Mouse (Mus musculus) heart, adult 8-10 months (tissue): Measurements from ENCODE around the gene Gm128. TPM values are rescaled to one million over a fixed set of nuclear protein-coding genes. Genes with fewer than 3 reads are reported as not detected.

Source experiments
- DNase-seq: peaks from one replicate; pipeline ENCODE4 v3.0.0; 2022; ENCODE audit warnings: low spot score
- total RNA-seq, 4 experiments: library from RNA; stranded (reverse); gene quantifications; 2 replicates each; pipeline ENCODE4 v1.2.4; 2022

The Gm128 gene
- total RNA-seq, 4 experiments from 2014 or later = not detected

DNA sequence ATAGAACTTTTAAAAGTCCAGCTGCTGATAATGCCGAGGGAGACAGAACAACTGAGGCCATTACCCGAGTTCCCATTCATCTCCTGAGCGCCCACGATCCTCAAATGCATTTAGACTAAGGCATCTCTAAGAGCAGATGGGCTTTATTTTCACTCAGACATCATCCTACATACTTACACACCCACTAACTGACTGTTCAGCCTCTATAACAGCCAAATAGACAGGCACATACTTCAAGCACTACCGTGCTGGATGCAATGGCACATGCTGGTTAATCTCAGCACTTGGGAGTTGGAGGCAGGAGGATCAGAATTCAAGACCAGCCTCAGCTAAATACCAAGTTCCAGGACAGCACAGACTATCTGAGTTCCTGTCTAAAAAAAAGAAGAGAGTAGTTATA lies 28.4 kb upstream of the Gm128 start:
- no peak for DNase-seq

DNA sequence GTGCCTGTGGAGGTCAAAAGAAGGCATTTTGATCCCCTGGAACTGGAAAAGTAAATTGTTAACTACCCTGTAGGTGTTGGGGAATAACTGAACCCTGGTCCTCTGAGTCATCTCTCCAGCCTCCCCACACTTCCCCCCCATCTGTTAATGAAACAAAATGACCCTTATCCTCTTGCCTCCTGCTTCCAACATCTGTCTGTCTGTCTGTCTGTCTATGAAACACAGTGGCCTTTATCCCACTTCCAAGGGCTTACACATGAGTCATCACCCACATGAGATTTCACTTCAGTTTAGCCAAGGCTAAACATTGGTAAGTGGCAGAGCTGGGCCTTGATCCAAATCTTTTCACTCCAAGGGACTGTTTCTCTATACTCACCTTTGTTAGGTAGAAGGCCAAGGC lies 26.5 kb upstream of the Gm128 start:
- DNase-seq = no peak

DNA sequence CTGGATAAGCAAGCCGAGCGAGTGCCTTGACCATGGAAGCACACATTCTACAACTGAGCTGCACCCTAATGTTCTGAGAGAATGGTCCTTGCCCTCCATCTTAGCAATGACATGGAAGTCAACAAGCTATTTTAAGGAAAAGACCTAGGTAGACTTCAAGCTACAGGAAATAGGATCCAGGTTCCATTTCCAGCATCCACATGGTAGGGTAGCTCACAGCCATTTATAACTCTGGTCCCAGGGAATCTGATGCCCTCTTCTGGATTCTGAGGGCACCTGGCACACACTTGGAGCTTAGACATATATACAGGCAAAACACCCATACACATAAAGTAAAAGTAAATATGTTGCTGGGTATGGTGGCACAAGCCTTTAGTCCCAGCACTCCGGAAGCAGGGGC lies 24.7 kb upstream of the Gm128 start:
- no peak for DNase-seq

DNA sequence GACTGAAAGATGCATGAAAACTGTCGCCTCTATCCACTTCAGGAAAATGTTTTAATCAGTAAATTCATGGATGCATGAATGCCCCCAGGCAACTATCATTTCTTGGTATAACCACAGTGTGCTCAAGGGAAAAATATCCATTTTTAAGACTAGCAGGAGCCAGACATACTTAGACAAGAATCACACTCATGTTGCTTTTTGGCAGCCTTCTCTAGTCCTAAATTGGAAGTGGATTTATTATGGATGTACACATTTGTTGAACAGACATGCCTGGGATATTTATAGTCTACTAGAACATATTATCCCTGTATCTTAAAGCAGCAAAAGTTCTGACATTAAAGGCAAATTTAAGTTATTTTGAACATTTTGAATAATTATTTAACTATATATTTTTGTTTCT lies 23.3 kb upstream of the Gm128 start:
- no peak for DNase-seq

DNA sequence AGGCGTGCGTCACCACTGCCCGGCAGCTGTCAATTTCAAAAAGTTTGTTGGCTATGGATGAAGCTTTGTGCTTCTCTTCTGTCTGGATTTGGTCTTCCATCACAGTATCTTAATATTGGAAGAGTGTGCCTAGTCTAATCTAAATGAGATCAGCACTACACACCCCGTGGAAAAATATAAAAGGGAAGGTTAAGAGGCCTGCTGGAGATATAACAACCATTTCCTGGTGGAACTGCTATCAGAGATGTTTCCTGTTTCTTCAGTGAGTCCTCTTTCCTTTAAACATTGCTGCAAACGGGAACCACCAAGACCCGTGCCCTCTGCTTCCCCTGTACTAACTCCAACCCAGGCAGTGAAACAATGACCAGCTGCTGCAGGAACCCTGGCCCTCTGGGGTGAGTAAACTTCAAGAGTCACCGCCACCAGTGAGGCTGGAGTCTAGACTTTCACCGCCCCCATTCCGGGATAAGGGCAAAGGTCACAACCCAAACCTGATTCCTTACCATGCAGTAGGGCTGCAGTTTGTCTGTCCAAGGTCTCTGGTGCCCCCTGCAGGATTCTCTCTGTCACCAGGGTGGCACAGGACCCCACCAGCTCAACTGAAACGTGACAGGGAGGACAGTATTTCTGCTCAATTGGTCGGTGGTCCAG lies 21.8 kb upstream of the Gm128 start:
- peak; percentile 69 for DNase-seq

DNA sequence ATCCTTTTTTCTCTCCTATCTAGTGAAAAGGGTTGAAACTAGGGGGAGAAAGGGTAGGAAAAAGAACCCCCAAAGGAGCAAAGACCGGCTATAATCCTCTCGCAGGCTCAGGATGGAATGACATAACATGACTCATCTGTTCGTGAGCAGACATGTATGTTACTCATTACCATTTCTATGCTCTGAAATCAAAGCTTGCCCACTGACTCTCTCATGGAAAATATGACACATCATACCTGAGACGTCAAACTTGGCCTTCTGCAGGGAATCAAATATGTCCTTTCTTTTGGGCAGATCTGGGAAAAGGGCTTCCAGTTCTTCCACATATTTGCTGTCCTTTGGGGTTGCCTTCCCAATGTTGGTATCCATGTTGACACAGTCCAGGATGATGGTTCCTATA lies 20.6 kb upstream of the Gm128 start:
- no peak for DNase-seq

DNA sequence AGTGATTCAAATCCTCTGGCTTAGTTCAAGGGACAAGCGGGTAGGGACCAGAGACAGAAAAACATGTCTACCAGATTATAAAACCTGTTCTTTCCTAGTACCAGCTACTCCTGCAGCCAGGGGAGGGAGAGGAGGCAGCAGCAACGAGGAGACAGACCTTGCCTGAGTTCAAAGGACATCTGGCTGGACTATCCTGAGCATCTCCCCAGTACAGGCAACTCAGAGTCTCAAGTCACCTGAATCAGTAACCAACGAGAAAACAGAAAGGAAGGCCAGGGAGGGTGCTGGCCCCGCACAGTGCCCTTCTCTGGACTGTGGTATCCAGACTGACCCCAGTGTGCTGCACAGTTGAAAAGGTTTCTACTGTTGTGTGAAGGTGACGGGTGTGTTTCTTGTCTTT lies 15.5 kb upstream of the Gm128 start:
- DNase-seq = no peak

DNA sequence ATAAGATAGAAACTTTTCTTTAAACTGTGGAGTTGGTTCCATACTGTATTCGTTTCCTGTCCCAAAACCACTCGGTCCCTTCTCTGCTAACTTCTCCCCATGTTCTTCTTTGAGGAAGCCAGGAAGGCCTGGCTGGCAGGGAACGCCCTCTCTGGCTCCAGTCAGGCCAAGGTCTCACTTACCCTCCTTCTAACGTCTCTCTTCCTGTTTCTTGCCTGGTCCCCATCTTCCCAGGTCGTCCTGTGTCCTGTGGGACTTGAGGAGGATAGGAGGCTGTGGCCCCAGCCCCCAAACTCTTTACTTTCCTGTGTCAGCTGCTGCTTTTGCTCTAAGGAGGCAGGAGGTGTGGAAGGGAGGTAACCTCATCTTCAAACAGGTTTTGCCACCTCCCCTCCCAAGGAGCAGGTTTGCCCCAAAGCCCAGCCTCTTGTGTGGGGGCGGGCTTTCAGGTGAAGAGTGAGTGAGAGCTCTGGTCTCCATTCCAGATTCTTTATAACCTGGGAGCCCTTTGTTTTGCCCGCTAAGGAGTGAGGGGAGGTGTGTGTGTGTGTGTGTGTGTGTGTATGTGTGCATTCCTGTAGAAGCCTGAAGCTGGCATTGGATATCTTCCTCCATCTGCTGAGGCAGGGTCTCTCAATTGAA lies 9.5 kb upstream of the Gm128 start, which contains the start of gene Bnipl:
TSS of gene Bnipl (minus strand) at position 411 of the 642 bp plus-strand sequence.
- DNase-seq = no peak

DNA sequence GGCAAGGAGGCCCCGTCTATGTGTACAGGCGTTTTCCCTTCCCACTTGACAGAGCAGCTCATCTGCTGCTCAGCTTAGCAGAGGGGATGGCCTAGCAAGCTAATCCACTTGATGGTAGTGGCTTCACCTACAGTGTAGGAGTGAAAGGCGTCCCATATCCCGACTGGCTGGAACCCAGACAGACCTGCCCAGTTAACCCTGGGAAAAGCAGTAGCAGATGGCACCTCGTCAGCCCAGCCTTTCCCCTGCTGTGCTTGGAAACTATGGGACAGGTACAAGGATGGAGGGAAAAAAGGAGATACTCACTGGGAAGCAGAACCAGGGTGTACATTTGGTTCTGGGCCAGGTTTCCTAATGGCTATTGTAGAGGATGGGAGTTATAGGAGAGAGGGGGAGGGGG lies 9.0 kb upstream of the Gm128 start:
- no peak for DNase-seq

DNA sequence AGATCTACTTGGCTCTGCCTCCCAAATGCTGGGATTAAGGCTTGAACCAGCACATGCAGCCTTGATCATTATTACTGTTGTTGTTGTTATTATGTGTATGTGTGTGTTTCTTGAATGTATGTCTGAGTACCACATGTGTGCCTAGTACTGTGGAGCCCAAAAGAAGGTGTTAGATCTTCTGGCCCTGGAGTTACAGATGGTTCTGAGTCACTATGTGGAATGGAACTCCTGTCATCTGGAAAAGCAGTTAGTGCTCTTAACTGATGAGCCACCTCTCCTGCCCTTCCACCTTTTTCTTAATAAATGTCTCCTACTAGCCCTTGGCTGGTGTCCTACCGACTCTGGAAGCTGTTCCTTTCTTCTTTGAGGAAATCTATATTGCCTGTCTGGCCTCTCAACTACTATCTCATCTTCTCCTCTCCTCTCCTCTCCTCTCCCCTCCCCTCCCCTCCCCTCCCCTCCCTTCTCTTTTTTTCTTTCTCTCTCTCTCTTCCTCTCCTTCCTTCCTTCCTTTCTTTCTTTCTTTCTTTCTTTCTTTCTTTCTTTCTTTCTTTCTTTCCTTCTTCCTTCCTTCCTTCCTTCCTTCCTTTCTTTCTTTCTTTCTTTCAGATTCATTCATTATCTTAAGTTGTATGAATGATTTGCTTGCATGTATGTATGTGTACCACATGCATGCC lies 6.4 kb upstream of the Gm128 start:
- DNase-seq = no peak

DNA sequence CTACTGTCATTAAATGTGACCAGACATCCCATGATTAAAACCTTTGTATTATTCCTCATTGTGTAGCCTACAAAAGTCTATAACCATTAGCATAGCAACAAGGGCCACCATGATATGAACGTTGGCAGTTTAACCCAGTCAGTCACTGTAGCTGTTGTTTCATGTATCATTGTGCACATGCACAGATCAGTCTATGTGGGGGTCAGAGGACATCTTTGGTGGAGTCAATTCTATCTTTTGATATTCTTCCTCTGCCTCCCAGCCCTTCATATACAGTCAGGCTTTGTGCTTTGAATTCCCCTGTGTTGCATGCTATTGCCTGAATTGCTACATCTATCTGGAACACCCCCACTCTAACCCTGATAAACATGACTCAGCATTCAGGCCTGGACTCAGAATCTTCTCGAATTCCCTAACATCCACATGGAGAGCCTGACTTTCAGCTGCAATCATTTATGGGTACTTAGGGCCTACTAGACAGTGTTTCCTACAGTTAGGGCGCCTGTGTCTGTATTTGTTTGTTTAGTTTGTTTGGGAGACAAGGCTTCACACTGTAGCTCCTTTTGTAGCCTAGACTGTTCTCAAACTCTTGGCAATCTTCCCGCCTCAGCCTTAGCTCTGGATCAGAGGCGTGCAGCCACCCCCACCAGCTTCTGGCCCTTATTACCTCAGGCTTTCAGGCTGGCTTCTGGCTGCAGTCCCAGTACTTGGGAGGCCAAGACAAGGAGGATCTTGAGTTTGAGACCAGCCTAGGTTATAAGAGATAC lies 5.2 kb upstream of the Gm128 start:
- DNase-seq = no peak

DNA sequence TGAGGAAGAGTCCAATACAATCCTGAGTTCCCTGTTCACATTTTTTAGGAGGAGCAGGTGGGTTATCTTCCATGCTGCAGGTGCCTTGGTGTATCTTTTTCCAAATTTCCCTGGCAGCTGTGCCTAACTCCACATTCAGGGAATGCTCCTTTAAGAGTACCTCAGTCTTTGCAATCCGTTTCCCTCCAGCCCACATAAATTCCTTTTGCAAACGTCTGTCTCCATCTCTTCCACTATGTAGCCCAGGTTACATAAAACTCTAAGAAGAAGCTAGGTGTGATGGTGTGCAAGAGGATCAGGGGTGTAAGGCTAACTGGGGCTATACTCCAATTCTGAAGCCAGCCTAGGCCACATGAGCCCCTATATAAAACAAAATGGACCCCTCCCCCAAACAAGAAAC lies 1.7 kb upstream of the Gm128 start:
- no peak for DNase-seq

DNA sequence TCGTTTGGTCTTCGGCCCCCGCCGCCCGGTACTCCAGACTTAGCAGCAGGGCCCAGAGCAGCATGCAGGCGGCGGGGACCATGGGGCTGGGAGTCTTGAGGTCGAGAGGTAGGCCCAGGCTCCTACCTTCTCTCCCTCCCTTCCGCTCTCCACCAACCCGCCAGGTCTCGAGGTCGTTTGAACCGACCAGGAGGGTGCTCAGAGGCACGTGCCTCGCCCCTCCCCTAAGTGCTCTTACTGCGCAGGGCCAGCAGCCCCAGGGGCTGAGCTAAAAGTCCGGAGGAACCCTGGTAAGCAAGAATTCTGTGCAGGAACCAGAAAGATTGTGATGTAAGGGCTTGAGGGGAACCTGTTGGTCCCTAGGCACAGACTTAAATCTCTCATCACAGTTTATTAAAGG lies 498 bp downstream of the Gm128 start:
- no peak for DNase-seq

DNA sequence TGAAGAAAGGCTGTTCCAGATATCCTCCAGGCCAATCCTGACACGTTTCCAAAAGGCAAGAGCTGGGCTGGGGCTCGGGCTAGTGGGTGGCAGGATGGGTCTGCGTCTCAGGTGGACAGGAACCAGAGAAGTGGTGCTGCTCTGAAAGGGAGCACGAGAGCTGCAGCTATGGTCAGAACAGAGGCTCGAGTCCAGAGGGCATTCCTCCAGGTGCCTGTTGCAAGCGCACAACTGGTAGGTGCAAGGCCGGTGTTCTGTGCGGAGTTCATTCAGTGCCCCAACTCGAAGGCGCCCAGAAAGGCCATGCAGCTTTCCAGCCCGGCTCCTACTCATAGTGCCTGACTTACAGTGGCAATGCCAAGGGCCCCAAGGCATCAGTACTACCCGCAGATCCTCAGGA lies 1.4 kb downstream of the Gm128 start:
- no peak for DNase-seq

DNA sequence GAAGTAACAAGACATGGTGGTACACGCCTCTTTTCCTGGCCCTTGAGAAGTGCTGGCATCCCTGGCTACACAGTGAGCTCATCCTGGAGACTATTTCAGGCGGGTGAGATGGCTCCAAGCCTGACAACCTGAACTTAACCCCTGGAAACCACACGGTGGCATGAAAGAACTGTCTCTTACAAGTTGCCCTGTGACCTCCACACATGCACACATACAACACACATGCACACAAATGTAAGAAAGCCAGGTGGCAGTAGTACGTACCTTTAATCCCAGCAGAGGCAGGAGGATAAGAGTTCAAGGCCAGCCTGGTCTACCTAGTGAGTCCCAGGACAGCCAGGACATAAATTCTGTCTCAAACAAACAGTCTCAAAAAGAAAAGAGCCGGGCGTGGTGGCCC lies 2.4 kb downstream of the Gm128 start:
- no peak for DNase-seq

DNA sequence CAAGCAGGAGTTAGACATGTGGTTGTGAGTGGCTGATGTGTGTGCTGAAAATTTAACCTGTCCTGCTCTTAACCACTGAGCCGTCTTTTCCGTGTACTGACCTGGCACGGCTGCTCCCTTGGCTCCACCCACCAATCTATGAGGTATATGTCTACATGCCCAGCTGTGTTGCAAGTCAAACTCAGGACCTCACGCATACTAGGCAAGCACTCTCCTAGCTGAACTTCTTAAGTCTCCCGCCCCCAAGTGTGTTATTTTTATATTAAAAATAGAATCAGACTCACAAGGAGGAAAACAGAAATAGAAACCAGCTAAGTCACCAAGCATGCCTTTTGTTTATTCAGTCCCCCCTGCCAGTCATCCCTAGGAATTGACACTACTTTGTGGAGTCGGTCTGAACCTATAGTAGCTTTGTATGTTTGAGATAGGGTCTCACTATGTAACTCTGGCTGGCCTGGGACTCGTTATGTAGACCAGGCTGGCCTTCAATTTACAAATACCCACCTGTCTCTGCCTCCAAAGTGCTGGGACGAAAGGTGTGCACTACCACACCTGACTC lies 3.8 kb downstream of the Gm128 start:
- DNase-seq = no peak

DNA sequence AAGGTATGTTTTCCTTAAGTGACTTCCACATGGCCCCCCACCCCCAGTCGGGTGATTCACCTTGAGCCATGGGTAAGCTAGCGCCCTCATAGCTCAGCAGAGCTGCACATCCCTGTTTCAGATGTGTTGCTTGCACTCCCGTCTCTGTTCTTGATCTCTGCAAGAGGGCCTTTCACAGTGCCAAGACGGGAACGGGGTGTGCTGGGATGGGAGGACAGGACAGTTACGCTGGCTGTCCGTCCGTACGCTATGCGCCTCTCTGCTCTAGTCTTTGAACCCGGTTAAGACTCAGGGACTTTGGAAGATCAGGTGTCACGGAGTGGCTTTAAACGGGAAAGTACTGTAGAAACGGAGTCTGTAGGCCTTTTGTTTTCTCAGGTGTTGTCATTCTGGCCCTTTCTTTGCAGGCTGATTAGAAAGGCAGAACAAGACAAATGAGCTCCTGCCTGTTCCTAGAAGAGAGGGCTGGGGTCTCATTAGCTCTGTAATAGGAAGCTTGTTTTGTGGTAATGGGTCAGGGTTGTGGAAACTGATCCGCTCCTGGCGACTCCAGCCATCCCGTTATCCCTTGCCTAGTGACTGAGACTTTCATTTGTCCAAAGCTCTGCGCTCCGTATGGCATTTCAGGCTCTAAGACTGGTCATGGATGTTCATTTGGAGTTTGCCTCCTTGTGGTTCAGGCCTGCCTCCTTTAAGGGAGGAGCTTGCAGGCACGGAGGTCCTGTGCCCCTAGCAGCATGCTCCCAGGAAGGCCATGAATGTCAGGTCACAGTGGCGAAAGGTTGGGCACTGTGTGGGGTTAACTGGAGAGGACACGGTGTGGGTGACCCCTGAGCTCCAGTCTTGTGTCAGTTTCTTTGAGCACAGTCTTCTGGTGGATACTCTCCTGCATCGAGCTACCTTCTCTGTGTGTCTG lies 5.8 kb downstream of the Gm128 start:
- DNase-seq = no peak

DNA sequence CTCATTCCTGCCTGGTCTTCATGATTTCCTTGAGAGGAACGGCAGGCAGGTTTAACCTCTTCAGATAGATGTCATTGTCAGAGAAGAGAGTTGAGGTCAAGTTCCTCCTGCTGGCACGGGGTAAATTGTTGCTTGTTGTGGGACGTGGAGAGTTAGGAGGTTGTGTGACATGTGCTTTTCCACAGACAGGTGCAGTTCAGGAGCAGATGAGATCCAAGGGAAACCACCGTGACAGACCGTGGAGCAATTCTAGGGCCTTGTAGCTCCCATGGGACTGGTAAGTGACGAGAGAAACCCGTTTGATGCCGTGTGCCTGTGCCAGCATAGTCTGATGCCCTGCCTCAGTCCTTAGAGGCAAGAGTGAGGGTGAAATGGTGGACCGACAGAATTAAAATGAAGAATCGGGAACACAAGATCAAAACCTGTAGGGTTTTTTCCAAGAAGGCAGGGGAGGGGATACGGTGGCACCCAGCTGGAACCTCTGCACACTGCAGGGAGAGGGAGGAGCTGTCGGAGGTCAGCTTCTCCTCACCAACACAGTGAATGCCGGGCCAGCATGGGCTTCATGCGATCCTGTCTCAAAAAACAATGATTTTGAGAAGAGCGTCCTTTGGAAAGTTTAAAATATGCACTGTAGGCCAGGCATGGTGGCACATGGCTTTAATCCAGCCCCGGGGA lies 8.0 kb downstream of the Gm128 start:
- no peak for DNase-seq

DNA sequence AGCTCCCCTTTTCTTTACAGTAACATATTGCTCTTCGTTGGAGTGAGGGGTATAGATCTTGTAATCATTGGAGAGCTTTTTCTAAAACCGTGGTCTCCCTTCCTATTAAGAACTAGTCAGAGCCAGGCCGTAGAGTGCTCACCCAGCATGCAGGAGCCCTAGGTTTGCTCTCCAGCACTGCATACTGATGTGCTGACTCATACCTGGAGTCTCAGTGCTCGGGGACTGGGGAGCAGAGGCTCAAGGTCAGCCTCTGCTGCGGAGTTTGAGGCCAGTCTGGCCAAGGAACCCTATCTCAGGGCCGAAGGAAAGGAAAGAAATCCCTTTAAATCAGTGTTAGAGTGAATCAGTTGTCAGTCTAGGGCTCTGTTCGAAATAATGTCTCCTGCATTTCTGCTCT lies 8.6 kb downstream of the Gm128 start:
- no peak for DNase-seq
